16 mouse cellular contexts compared by ENCODE assay signal in the genomic region with DNA sequence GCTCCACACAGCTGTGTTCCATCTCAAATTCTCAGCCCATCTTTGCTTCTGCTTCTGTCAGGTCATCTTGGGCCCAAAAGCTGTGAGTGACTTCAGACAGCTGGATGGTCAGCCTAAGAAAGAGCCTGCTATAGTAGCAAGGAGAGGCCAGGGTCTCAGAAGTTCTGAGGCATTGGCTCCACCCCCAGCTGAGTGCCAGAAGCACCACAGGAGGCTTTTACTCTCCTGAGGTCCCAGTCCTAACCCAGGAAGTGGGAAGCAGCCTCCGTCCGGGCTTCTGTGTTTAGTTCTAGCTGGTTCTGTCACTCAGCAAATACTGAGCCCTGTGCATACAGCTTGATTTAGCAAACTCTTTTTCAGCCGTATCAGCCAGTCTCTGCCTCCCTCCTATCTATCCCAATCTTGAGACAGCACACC. TPM values are rescaled to one million over a fixed set of nuclear protein-coding genes. Genes with fewer than 3 reads are reported as not detected.
A peak's percentile ranks its signal among the peaks of the same experiment; 100 is the strongest.
DNase-seq lines count a peak whose midpoint lies in the region; ATAC-seq and TF ChIP-seq lines count a peak whose summit lies in the region.
"Had no signal": no experiment of that assay in that cellular context is flagged by ENCODE, and none has a peak within 500 bp of the region (broad histone marks: within the 10 kb centered on the region; RNA-seq: fewer than 3 reads in every experiment).

No protein-coding gene starts in this region.

- H3K9ac ChIP-seq in intestine, embryonic 15.5 days, result no peak overlapping the region
- H3K9ac ChIP-seq in intestine, embryonic 16.5 days (ENCODE audit: low read depth, low read length), result no peak overlapping the region
- no peak overlapping the region for H3K9ac ChIP-seq in limb, embryonic 14.5 days (ENCODE audit: low read depth, low read length, severe bottlenecking)
- 0 out of 2 replicates have a peak overlapping the region, but pooled peaks have one; percentile 27 for H3K9ac ChIP-seq in stomach, postnatal 0 days (ENCODE audit: low read length)
- H3K9ac ChIP-seq: forebrain, postnatal 0 days; heart, embryonic 15.5 days; limb, embryonic 12.5 days; midbrain, embryonic 12.5 days had no signal

- no peak for TF ChIP-seq EP300 in stomach, postnatal 0 days (optimal IDR thresholded peaks at IDR 0.05)

- WGBS in intestine, embryonic 15.5 days, result 53% methylated on average over 3 of the region's 3 CpGs
- WGBS in intestine, embryonic 16.5 days, result 52% methylated on average over 3 of the region's 3 CpGs
- 81% methylated on average over 3 of the region's 3 CpGs for WGBS in limb, embryonic 14.5 days
- 83% methylated on average over 3 of the region's 3 CpGs for WGBS in limb, embryonic 10.5 days
- WGBS in stomach, postnatal 0 days, result 36% methylated on average over 3 of the region's 3 CpGs

- no peak overlapping the region for H3K4me2 ChIP-seq in intestine, embryonic 15.5 days (replicated peaks)
- no peak overlapping the region for H3K4me2 ChIP-seq in intestine, embryonic 16.5 days (ENCODE audit: low read depth, low read length)
- no peak overlapping the region for H3K4me2 ChIP-seq in limb, embryonic 14.5 days (replicated peaks; ENCODE audit: low read depth, low read length, severe bottlenecking)
- H3K4me2 ChIP-seq in stomach, postnatal 0 days (replicated peaks; ENCODE audit: low read depth), result no peak overlapping the region
- H3K4me2 ChIP-seq: heart, embryonic 15.5 days; limb, embryonic 12.5 days; midbrain, embryonic 12.5 days had no signal

- no peak for TF ChIP-seq POLR2A in limb, embryonic 14.5 days (IDR thresholded peaks at IDR 0.05; ENCODE audit: borderline replicate concordance, extremely low read depth, insufficient read depth, insufficient read length)

- no peak for TF ChIP-seq CTCF in stomach, postnatal 0 days (IDR thresholded peaks at IDR 0.05; ENCODE audit: low read depth)

- H3K27ac ChIP-seq in intestine, embryonic 15.5 days, result peak overlapping the region; percentile 17; the same call in 1 of the 2 replicates
- no peak overlapping the region for H3K27ac ChIP-seq in intestine, embryonic 16.5 days (ENCODE audit: low read length)
- H3K27ac ChIP-seq in limb, embryonic 14.5 days (replicated peaks; ENCODE audit: low read depth, low read length), result no peak overlapping the region
- no peak overlapping the region for H3K27ac ChIP-seq in limb, embryonic 10.5 days
- H3K27ac ChIP-seq in stomach, postnatal 0 days (replicated peaks), result no peak overlapping the region
- H3K27ac ChIP-seq: heart, embryonic 15.5 days; limb, embryonic 12.5 days; midbrain, embryonic 12.5 days had no signal

- peaks cover 16% of the 10 kb centered on the region for H3K4me1 ChIP-seq in intestine, embryonic 15.5 days (replicated peaks)
- H3K4me1 ChIP-seq in intestine, embryonic 16.5 days (ENCODE audit: control insufficient read depth, insufficient read depth, low read length), result peaks cover 10% of the 10 kb centered on the region
- no peaks in the 10 kb centered on the region for H3K4me1 ChIP-seq in limb, embryonic 14.5 days (ENCODE audit: control insufficient read depth, insufficient read depth, low read length)
- no peaks in the 10 kb centered on the region for H3K4me1 ChIP-seq in limb, embryonic 10.5 days
- no peaks in the 10 kb centered on the region for H3K4me1 ChIP-seq in stomach, postnatal 0 days (replicated peaks; ENCODE audit: control insufficient read depth, insufficient read depth)

- no peaks in the 10 kb centered on the region for H3K36me3 ChIP-seq in intestine, embryonic 15.5 days
- H3K36me3 ChIP-seq in intestine, embryonic 16.5 days (ENCODE audit: control insufficient read depth, insufficient read depth, low read length), result no peaks in the 10 kb centered on the region
- no peaks in the 10 kb centered on the region; the same call in 1 of the 2 replicates for H3K36me3 ChIP-seq in limb, embryonic 14.5 days (ENCODE audit: control insufficient read depth, insufficient read depth, low read length)
- 0 out of 2 replicates have a peak, but pooled peaks cover 6% of the 10 kb centered on the region for H3K36me3 ChIP-seq in limb, embryonic 10.5 days
- no peaks in the 10 kb centered on the region for H3K36me3 ChIP-seq in stomach, postnatal 0 days (ENCODE audit: control insufficient read depth, insufficient read depth, low read length)
- H3K36me3 ChIP-seq: heart, embryonic 15.5 days; limb, embryonic 12.5 days; midbrain, embryonic 12.5 days had no signal

- no peak for DNase-seq in limb, embryonic 14.5 days (ENCODE audit: low spot score)
- no peak for DNase-seq in limb, embryonic 10.5 days (ENCODE audit: low spot score)
- DNase-seq in lung, postnatal 14 days, result peak; percentile 57
- peak; percentile 58 for DNase-seq in stomach, postnatal 0 days (ENCODE audit: low spot score)
- DNase-seq in right cerebral cortex, adult 2 months (ENCODE audit: low spot score in 2 of 2), result no peak
- DNase-seq: forebrain, postnatal 0 days; gastrocnemius, postnatal 36 days; retina, postnatal 1 day; thymus, postnatal 25 days had no signal

- no peaks in the 10 kb centered on the region for H3K27me3 ChIP-seq in intestine, embryonic 15.5 days (replicated peaks)
- no peaks in the 10 kb centered on the region for H3K27me3 ChIP-seq in intestine, embryonic 16.5 days (replicated peaks; ENCODE audit: control insufficient read depth, insufficient read depth, low read length)
- no peaks in the 10 kb centered on the region for H3K27me3 ChIP-seq in limb, embryonic 14.5 days (ENCODE audit: control insufficient read depth, insufficient read depth, low read length)
- H3K27me3 ChIP-seq in limb, embryonic 10.5 days (ENCODE audit: low read depth, poor library complexity, severe bottlenecking), result no peaks in the 10 kb centered on the region
- no peaks in the 10 kb centered on the region for H3K27me3 ChIP-seq in stomach, postnatal 0 days (ENCODE audit: control insufficient read depth, insufficient read depth, low read length)
- H3K27me3 ChIP-seq: heart, embryonic 15.5 days; limb, embryonic 12.5 days; midbrain, embryonic 12.5 days had no signal

- no peaks in the 10 kb centered on the region for H3K9me3 ChIP-seq in intestine, embryonic 15.5 days
- no peaks in the 10 kb centered on the region for H3K9me3 ChIP-seq in intestine, embryonic 16.5 days (ENCODE audit: control insufficient read depth, low read length)
- no peaks in the 10 kb centered on the region for H3K9me3 ChIP-seq in limb, embryonic 14.5 days (ENCODE audit: control insufficient read depth, low read length)
- no peaks in the 10 kb centered on the region for H3K9me3 ChIP-seq in limb, embryonic 10.5 days (replicated peaks)
- no peaks in the 10 kb centered on the region for H3K9me3 ChIP-seq in stomach, postnatal 0 days (ENCODE audit: control insufficient read depth, low read length)
- H3K9me3 ChIP-seq: heart, embryonic 15.5 days; limb, embryonic 12.5 days; midbrain, embryonic 12.5 days had no signal

- no peak overlapping the region for H3K4me3 ChIP-seq in intestine, embryonic 15.5 days (replicated peaks)
- no peak overlapping the region for H3K4me3 ChIP-seq in intestine, embryonic 16.5 days (ENCODE audit: low read length)
- no peak overlapping the region for H3K4me3 ChIP-seq in limb, embryonic 14.5 days (replicated peaks; ENCODE audit: low read length)
- H3K4me3 ChIP-seq in limb, embryonic 10.5 days, result no peak overlapping the region
- no peak overlapping the region for H3K4me3 ChIP-seq in stomach, postnatal 0 days (ENCODE audit: low read depth, low read length)
- H3K4me3 ChIP-seq: heart, embryonic 15.5 days; limb, embryonic 12.5 days; midbrain, embryonic 12.5 days had no signal

- ATAC-seq in intestine, embryonic 15.5 days, result no peak
- ATAC-seq in intestine, embryonic 16.5 days, result no peak
- peak; percentile 26; the same call in 1 of the 2 replicates for ATAC-seq in limb, embryonic 14.5 days (ENCODE audit: low FRiP score, low read depth)
- peak; percentile 77 for ATAC-seq in stomach, postnatal 0 days (ENCODE audit: low FRiP score, low TSS enrichment)
- ATAC-seq: CD4-positive, CD25-positive, alpha-beta regulatory T cell, adult 4 months; forebrain, postnatal 0 days; hindbrain, embryonic 16.5 days had no signal

RNA-seq across cellular contexts. Expression of a gene that starts 54.3 kb away (rescaled TPM):
- 54.9 and 56.2 TPM in 2 replicates for polyA plus RNA-seq in intestine, embryonic 15.5 days (2015; fragmentation: Nextera tagmentation; extraction: Ambion mirVana)
- 23.9 and 25.2 TPM in 2 replicates for polyA plus RNA-seq in intestine, embryonic 16.5 days (2015; fragmentation: Nextera tagmentation; extraction: Ambion mirVana)
- polyA plus RNA-seq in limb, embryonic 14.5 days (2012; rRNA removed), result 122 and 128 TPM in 2 replicates
- polyA plus RNA-seq in limb, embryonic 14.5 days (2014; fragmentation: Nextera tagmentation; extraction: Ambion mirVana), result 87.1 and 99.6 TPM in 2 replicates
- polyA plus RNA-seq in limb, embryonic 10.5 days (2016; fragmentation: Nextera tagmentation; extraction: Ambion mirVana), result 52.3 and 62.9 TPM in 2 replicates
- 51.1 and 56.8 TPM in 2 replicates for polyA plus RNA-seq in stomach, postnatal 0 days (2015; fragmentation: Nextera tagmentation; extraction: Ambion mirVana)

Comparison
In these comparisons a context has a peak if more than half of its experiments do, and no peak if none do; other contexts are left out.
1. ATAC-seq: peak in limb, embryonic 14.5 days (single experiment) and stomach, postnatal 0 days (single experiment); none in intestine, embryonic 15.5 days (single experiment) and intestine, embryonic 16.5 days (single experiment).
2. DNase-seq: peak in lung, postnatal 14 days (single experiment) and stomach, postnatal 0 days (single experiment); none in limb, embryonic 14.5 days (single experiment), limb, embryonic 10.5 days (single experiment) and right cerebral cortex, adult 2 months (0 of 2).